Mouse (Mus musculus): ENCODE measurements around the gene Gsta1. TPM values are rescaled to one million over a fixed set of nuclear protein-coding genes. Genes with fewer than 3 reads are reported as not detected.
A peak's percentile ranks its signal among the peaks of the same experiment; 100 is the strongest.
"Not testable (repeated sequence)": the region's sequence is repeated elsewhere in the genome, so short reads cannot be mapped to it uniquely, and the experiment has no call there.

The Gsta1 gene
- polyA plus RNA-seq (2015; fragmentation: Nextera tagmentation; extraction: Ambion mirVana) = not detected in 2 replicates

DNA sequence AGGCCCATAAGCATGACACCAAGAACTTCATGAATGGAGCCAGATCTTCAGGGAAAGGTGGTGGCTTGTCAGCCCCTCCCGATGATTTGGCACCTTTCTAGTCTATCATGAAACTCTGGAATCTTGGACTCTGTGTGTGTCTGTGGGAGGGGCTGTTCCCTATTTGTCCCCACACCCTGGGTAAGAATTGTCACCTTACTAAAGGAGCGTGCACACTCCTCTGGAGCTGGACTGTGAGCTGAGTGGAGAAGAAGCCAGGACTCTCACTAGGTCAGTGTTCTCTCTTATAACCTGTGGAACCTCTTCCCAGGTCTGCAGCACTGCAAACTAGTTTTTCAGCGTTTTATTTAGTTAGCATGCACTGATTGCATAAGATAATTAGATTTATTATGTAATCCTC lies at the start of gene Gsta1:
Gene Gsta1, plus strand, starts transcription at position 196 of the 400 bp plus-strand sequence.
- not testable (repeated sequence) for H3K27ac ChIP-seq (replicated peaks); H3K4me3 ChIP-seq; H3K36me3 ChIP-seq; ATAC-seq (ENCODE audit: extremely low read depth, insufficient number of reproducible peaks, low FRiP score, low TSS enrichment); H3K9me3 ChIP-seq; H3K27me3 ChIP-seq (replicated peaks); H3K9ac ChIP-seq; H3K4me1 ChIP-seq; H3K4me2 ChIP-seq
- 70% methylated on average over 3 of the region's 3 CpGs for WGBS

DNA sequence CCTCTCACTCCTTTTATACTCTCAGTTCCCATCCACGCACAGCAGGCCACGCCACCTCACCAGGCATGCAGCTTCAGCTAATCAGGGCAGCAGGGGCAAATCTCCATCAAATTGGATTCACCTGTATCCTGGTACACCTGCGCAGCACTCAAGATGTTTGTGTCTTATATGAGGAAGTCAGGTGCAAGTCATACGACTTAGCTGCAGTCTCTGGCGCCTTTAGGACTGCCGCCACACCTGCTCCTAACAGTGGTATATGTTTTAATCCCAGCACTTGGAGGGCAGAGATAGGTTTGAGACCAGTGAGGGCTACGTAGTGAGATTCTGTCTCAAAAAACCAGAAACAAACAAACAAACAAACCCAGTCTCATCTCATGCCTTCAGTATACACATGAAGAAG lies 48.0 kb upstream of the Gsta1 start, which contains the start of gene Gsta4:
Gene Gsta4, plus strand, starts transcription at position 301 of the 400 bp plus-strand sequence.
- H3K4me2 ChIP-seq; ATAC-seq (ENCODE audit: extremely low read depth, insufficient number of reproducible peaks, low FRiP score, low TSS enrichment); H3K27me3 ChIP-seq (replicated peaks); H3K9ac ChIP-seq; H3K9me3 ChIP-seq; H3K36me3 ChIP-seq; H3K27ac ChIP-seq (replicated peaks); H3K4me3 ChIP-seq; H3K4me1 ChIP-seq: not testable (repeated sequence)
- WGBS = 77% methylated on average over 4 of the region's 7 CpGs

DNA sequence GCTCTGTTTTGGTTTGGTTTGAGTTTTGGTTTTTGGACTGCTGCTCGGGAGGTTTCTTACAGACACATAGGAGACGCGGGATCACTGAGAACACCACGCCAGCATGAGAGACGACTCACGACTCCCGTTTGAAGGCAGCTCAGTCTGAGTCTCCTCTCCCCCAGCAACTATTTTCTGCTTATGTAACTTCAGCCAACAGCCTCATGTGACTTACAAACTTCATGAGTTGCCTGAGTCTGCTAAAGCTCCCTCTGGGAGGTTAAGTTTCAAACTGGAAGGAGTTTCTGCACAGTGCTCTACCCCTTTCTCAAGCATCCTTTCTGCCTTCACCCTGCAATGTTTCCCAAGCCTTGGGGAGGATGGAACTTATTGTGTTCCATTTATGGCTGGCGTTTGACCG lies 44.8 kb upstream of the Gsta1 start:
- H3K9me3 ChIP-seq = no peaks in the 10 kb centered on the region
- H3K27me3 ChIP-seq (replicated peaks) = no peaks in the 10 kb centered on the region
- H3K36me3 ChIP-seq = no peaks in the 10 kb centered on the region
- H3K9ac ChIP-seq = no peak overlapping the region
- H3K4me2 ChIP-seq = no peak overlapping the region
- H3K27ac ChIP-seq (replicated peaks) = no peak overlapping the region
- ATAC-seq (ENCODE audit: extremely low read depth, insufficient number of reproducible peaks, low FRiP score, low TSS enrichment) = no peak
- no peak overlapping the region for H3K4me3 ChIP-seq
- 77% methylated on average over 9 of the region's 9 CpGs for WGBS
- peaks cover 8% of the 10 kb centered on the region for H3K4me1 ChIP-seq

DNA sequence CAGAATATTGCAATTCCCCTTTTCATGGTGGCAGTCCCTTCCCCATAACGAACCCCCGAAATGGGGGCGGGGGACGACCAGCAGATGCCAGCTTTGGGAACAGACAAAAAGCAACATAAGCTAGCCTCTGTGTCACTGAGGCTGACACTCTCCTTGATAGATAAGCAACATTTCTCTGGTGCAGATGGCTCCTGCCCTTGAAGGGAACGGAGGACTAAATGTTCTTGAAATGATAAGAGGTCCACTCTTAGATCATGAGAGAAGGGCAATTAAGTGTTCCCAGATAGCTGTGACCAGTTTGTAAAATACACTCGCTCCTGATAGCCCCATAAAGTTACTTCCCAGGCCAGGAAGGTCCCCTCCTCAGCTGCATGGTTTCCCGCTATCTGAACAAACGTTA lies 41.5 kb upstream of the Gsta1 start:
- no peak for ATAC-seq (ENCODE audit: extremely low read depth, insufficient number of reproducible peaks, low FRiP score, low TSS enrichment)
- 47% methylated on average over 8 of the region's 8 CpGs for WGBS
- Histone ChIP-seq H3K4me1 (peaks cover 33% of the 10 kb centered on the region), H3K27me3 (replicated peaks) (no peaks in the 10 kb centered on the region), H3K9ac (no peak overlapping the region), H3K36me3 (no peaks in the 10 kb centered on the region), H3K4me3 (no peak overlapping the region), H3K27ac (replicated peaks) (no peak overlapping the region), H3K9me3 (no peaks in the 10 kb centered on the region), H3K4me2 (no peak overlapping the region)

DNA sequence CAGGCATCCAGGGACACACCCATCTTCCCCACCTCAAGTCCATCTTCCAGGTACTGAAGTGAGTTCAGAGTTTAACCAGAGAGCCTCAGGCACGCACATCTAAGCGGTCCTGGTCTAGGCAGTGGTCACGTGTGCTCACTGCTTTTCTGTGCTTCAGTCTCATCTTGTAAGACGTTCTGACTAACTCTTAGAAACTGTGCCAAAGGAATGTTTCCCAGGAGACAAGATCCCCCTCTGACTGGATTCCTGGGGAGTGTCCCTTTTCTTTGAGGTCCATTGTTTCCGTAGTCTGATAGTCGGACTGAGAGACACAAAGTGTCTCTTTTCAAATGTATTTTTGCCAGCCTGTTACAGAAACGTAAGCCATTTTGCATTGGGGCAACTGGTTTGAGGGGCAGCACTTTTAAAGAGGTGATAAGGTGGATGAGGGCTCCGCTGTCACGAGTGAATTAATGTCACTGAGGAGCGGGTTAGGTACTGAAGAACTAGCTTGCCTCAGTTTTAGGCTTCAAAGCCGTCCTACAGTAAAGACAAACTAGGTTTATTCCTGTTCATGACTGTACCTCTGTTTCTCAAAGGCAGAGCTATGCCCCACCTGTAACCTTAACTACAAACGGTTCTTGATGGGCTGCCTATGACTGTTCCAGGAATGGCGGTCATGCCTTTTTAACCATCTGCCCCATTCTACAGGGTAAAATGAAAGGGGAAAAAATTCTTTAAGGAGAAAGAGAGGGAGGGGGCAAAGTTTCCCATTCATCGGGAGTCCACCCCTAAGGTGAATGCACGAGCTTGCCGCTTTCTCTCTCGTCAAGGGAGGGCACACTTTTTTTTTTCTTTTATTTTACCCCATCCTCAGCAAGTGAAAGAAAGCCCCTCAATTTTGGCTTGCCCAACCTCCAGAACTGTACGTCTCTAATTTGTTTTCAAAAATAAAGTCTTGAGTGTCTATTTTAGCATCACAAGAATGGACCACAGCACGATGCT lies 39.5 kb upstream of the Gsta1 start:
- H3K4me2 ChIP-seq = peak overlapping the region; percentile 85
- peak overlapping the region; percentile 77 for H3K9ac ChIP-seq
- H3K4me3 ChIP-seq = peak overlapping the region; percentile 57
- peaks cover 36% of the 10 kb centered on the region for H3K4me1 ChIP-seq
- 3% methylated on average over 19 of the region's 19 CpGs for WGBS
- no peaks in the 10 kb centered on the region for H3K9me3 ChIP-seq
- no peaks in the 10 kb centered on the region for H3K36me3 ChIP-seq
- H3K27me3 ChIP-seq (replicated peaks) = no peaks in the 10 kb centered on the region
- no peak overlapping the region for H3K27ac ChIP-seq (replicated peaks)
- ATAC-seq (ENCODE audit: extremely low read depth, insufficient number of reproducible peaks, low FRiP score, low TSS enrichment) = no peak

DNA sequence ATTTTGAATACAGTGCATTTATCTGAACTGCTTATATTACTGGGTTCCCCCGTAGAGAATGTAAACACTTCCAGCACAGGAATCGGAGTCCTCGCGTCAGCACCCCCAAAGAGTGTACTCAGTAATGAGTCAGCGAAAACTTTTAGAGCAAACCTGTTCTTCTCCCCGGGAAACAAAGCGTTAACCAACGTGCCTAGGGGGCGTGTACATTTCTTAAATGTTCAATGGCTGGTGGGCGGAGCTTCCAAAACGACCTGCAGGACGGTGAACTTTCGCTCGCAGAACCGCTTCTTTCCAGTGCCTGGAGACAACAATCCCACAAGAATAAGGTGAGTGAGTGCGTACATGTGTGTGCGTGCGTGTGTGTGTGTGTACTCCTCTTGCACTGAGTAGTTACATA lies 38.7 kb upstream of the Gsta1 start:
- peaks cover 36% of the 10 kb centered on the region for H3K4me1 ChIP-seq
- no peaks in the 10 kb centered on the region for H3K9me3 ChIP-seq
- H3K9ac ChIP-seq = peak overlapping the region; percentile 77
- under 1% methylated on average over 18 of the region's 18 CpGs for WGBS
- H3K4me2 ChIP-seq = peak overlapping the region; percentile 85
- H3K27ac ChIP-seq (replicated peaks) = peak overlapping the region; percentile 66
- no peaks in the 10 kb centered on the region for H3K27me3 ChIP-seq (replicated peaks)
- H3K36me3 ChIP-seq = no peaks in the 10 kb centered on the region
- no peak for ATAC-seq (ENCODE audit: extremely low read depth, insufficient number of reproducible peaks, low FRiP score, low TSS enrichment)
- H3K4me3 ChIP-seq = peak overlapping the region; percentile 57

DNA sequence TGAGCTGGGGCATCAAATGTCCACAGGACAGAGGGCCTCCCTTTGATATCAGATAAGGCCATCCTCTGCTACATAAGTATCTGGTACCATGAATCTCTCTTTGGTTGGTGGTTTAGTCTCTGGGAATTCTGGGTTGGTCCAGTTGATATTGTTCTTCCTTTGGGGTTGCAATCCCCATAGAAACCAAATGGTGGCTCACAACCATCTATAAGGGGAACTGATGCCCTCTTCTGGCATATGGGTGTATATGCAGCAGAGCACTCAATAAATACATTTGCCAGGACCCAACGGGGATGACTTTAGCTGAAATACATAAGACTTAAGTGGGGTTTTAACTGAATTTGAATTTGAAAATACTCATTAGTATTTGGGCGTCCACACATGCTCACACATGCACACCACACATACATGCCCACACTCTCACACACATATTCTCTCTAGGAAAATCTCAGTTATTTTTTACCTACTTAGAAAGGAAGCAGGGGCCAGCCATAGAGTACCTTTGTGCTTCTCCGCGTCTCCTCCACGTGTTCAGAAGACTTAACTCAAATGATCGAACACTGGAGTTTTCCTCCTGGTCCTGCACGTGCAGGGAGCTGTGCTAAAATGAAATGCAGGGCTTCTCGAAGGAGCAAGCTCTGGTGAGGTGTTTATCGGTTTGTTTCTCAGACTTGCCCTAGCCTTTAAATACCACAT lies 36.4 kb upstream of the Gsta1 start:
- Histone ChIP-seq H3K4me2 (peak overlapping the region; percentile 85), H3K4me3 (no peak overlapping the region), H3K9me3 (no peaks in the 10 kb centered on the region), H3K27me3 (replicated peaks) (no peaks in the 10 kb centered on the region), H3K4me1 (peaks cover 39% of the 10 kb centered on the region), H3K36me3 (no peaks in the 10 kb centered on the region), H3K27ac (replicated peaks) (no peak overlapping the region), H3K9ac (no peak overlapping the region)
- WGBS = 43% methylated on average over 9 of the region's 9 CpGs
- ATAC-seq (ENCODE audit: extremely low read depth, insufficient number of reproducible peaks, low FRiP score, low TSS enrichment) = no peak

DNA sequence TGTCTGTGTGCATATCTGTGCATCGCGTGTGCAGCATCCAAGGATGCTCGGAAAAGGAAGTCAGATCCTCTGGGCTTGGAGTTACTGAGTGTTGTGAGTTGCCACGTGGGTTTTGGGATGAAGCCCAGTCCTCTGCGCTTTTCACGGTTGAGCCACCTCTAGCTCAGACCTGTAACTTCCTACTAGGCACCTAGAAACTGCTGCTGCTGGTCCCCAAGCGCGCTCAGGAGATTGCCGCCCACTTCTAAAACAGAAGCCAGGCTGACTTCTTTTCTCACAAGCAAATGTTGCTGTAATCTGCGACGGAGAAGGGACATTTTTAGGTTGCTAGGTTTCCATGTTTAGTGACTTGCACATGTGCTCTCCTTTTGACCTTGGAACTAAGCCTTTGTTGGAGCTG lies 35.4 kb upstream of the Gsta1 start:
- Histone ChIP-seq H3K9me3 (no peaks in the 10 kb centered on the region), H3K4me3 (no peak overlapping the region), H3K9ac (no peak overlapping the region), H3K4me2 (no peak overlapping the region), H3K36me3 (no peaks in the 10 kb centered on the region), H3K4me1 (peaks cover 39% of the 10 kb centered on the region), H3K27ac (replicated peaks) (no peak overlapping the region), H3K27me3 (replicated peaks) (no peaks in the 10 kb centered on the region)
- no peak for ATAC-seq (ENCODE audit: extremely low read depth, insufficient number of reproducible peaks, low FRiP score, low TSS enrichment)
- 79% methylated on average over 11 of the region's 11 CpGs for WGBS

DNA sequence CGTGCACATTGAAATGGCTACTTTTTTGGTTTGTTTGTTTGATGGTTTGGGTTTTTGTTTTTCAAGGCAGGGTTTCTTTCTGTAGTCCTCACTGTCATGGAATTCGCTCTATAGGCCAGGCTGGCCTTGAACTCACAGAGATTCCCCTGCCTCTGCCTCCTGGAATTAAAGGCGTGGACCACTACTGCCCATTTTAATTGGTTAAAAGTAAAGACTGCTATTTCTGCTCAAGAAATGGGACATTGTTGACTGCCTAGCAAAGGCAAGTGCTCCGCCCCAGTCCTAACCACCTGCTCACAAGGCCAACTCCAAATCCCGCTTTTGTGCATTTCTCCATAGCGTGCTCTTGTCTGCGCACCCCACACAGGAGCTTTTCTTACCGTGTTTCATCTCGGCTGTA lies 32.7 kb upstream of the Gsta1 start:
- Histone ChIP-seq H3K36me3 (0 out of 2 replicates have a peak, but pooled peaks cover 6% of the 10 kb centered on the region), H3K4me2 (no peak overlapping the region), H3K9me3 (no peaks in the 10 kb centered on the region), H3K27me3 (replicated peaks) (no peaks in the 10 kb centered on the region), H3K4me1 (peaks cover 18% of the 10 kb centered on the region), H3K9ac (no peak overlapping the region), H3K4me3 (no peak overlapping the region), H3K27ac (replicated peaks) (no peak overlapping the region)
- 92% methylated on average over 9 of the region's 9 CpGs for WGBS
- ATAC-seq (ENCODE audit: extremely low read depth, insufficient number of reproducible peaks, low FRiP score, low TSS enrichment) = no peak

DNA sequence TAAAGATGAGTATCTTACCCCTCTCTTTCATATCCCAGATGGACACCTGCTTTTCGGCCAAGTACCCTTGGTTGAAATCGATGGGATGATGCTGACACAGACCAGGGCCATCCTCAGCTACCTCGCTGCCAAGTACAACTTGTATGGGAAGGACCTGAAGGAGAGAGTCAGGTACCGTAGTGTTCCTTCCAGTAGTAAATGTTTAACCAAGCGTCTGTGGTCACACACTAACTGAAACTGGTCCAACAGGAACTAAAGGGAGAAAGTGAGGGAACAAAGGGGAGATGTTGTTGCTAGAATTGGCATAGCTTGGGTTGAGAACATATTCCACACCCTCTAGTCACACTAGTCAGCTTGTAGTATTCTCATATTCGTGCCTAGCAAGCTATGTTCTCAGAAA lies 26.3 kb upstream of the Gsta1 start:
- no peak for ATAC-seq (ENCODE audit: extremely low read depth, insufficient number of reproducible peaks, low FRiP score, low TSS enrichment)
- WGBS = 68% methylated on average over 6 of the region's 6 CpGs
- no peaks in the 10 kb centered on the region for H3K9me3 ChIP-seq

DNA sequence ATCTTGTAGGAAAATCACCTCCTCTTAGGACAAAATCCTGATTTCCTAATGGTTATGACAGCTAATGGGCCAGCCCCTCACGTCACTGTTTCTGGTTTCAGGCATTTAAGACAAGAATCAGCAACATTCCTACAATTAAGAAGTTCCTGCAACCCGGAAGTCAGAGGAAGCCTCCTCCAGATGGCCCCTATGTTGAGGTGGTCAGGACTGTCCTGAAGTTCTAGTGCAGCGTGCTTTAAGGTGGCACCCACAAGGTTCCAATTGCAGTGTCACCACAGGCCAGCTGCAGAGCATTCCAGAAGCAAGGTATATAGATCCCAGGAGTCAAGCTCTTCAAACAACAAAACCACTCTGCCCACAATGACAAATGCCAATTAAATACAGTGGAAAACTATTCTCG lies 21.5 kb upstream of the Gsta1 start:
- no peak overlapping the region for H3K9ac ChIP-seq
- H3K27ac ChIP-seq (replicated peaks) = no peak overlapping the region
- no peak for ATAC-seq (ENCODE audit: extremely low read depth, insufficient number of reproducible peaks, low FRiP score, low TSS enrichment)
- H3K4me3 ChIP-seq = no peak overlapping the region
- H3K27me3 ChIP-seq (replicated peaks) = no peaks in the 10 kb centered on the region
- no peak overlapping the region for H3K4me2 ChIP-seq
- peaks cover 22% of the 10 kb centered on the region for H3K4me1 ChIP-seq
- peaks cover 45% of the 10 kb centered on the region for H3K36me3 ChIP-seq
- 30% methylated on average over 4 of the region's 4 CpGs for WGBS
- no peaks in the 10 kb centered on the region for H3K9me3 ChIP-seq

More for the DNA sequence above, 26.3 kb upstream of the Gsta1 start:
- Histone ChIP-seq H3K4me1 (0 out of 2 replicates have a peak, but pooled peaks cover under 1% of the 10 kb centered on the region), H3K27ac (replicated peaks) (no peak overlapping the region), H3K27me3 (replicated peaks) (no peaks in the 10 kb centered on the region), H3K36me3 (peaks cover 39% of the 10 kb centered on the region), H3K4me2 (no peak overlapping the region), H3K4me3 (no peak overlapping the region), H3K9ac (no peak overlapping the region)
